Mouse (Mus musculus): Measurements from ENCODE around the gene Smim27.
"Not testable (repeated sequence)": the region's sequence is repeated elsewhere in the genome, so short reads cannot be mapped to it uniquely, and the experiment has no call there.

The Smim27 gene

GRCm38 (mm10) chr4:40254385-40255103 lies 14.8 kb upstream of the Smim27 start:
- no peak for DNase-seq (ENCODE audit: extremely low read depth, low read depth, low spot score)

- DNase-seq (ENCODE audit: extremely low read depth, low read depth, low spot score): no peak
Observed at GRCm38 (mm10) chr4:40264321-40264720, 5.1 kb upstream of the Smim27 start.

- DNase-seq (ENCODE audit: extremely low read depth, low read depth, low spot score): no peak
Observed at GRCm38 (mm10) chr4:40267681-40268080, 1.7 kb upstream of the Smim27 start.

- no peak for DNase-seq (ENCODE audit: extremely low read depth, low read depth, low spot score)
Observed at GRCm38 (mm10) chr4:40268204-40268813, 1.1 kb upstream of the Smim27 start.

GRCm38 (mm10) chr4:40268835-40269234 lies 544 bp upstream of the Smim27 start:
- DNase-seq (ENCODE audit: extremely low read depth, low read depth, low spot score): no peak

GRCm38 (mm10) chr4:40278880-40279275 lies 9.5 kb downstream of the Smim27 start:
- no peak for DNase-seq (ENCODE audit: extremely low read depth, low read depth, low spot score)

GRCm38 (mm10) chr4:40279276-40279900 lies 10.0 kb downstream of the Smim27 start, which contains the start of gene Ndufb6:
TSS of gene Ndufb6 (minus strand) at chr4:40279421.
- no peak for DNase-seq (ENCODE audit: extremely low read depth, low read depth, low spot score)

GRCm38 (mm10) chr4:40285582-40285981 lies 16.2 kb downstream of the Smim27 start:
- DNase-seq (ENCODE audit: extremely low read depth, low read depth, low spot score): no peak

- DNase-seq (ENCODE audit: extremely low read depth, low read depth, low spot score): no peak
Observed at GRCm38 (mm10) chr4:40287415-40287814, 18.0 kb downstream of the Smim27 start.

- no peak for DNase-seq (ENCODE audit: extremely low read depth, low read depth, low spot score)
Observed at GRCm38 (mm10) chr4:40289046-40289445, 19.7 kb downstream of the Smim27 start.

- DNase-seq (ENCODE audit: extremely low read depth, low read depth, low spot score): not testable (repeated sequence)
Observed at GRCm38 (mm10) chr4:40291511-40291910, 22.1 kb downstream of the Smim27 start.

- DNase-seq (ENCODE audit: extremely low read depth, low read depth, low spot score): no peak
Observed at GRCm38 (mm10) chr4:40299169-40299568, 29.8 kb downstream of the Smim27 start.

GRCm38 (mm10) chr4:40301076-40301789 lies 31.9 kb downstream of the Smim27 start:
- DNase-seq (ENCODE audit: extremely low read depth, low read depth, low spot score): no peak

- DNase-seq (ENCODE audit: extremely low read depth, low read depth, low spot score): no peak
Observed at GRCm38 (mm10) chr4:40302445-40303125, 33.2 kb downstream of the Smim27 start.

GRCm38 (mm10) chr4:40309682-40310081 lies 40.3 kb downstream of the Smim27 start:
- DNase-seq (ENCODE audit: extremely low read depth, low read depth, low spot score): no peak

- peak; percentile 56 for DNase-seq (ENCODE audit: extremely low read depth, low read depth, low spot score)
Observed at GRCm38 (mm10) chr4:40310796-40311383, 41.5 kb downstream of the Smim27 start.

GRCm38 (mm10) chr4:40312213-40312612 lies 42.8 kb downstream of the Smim27 start:
- DNase-seq (ENCODE audit: extremely low read depth, low read depth, low spot score): no peak

GRCm38 (mm10) chr4:40313026-40313425 lies 43.6 kb downstream of the Smim27 start:
- no peak for DNase-seq (ENCODE audit: extremely low read depth, low read depth, low spot score)

GRCm38 (mm10) chr4:40317404-40317803 lies 48.0 kb downstream of the Smim27 start:
- DNase-seq (ENCODE audit: extremely low read depth, low read depth, low spot score): no peak

Measured in fat pad, adult 2 months (tissue).